Mouse (Mus musculus): ENCODE results near the gene Atp5d. TPM values are rescaled to one million over a fixed set of nuclear protein-coding genes. Genes with fewer than 3 reads are reported as not detected.
A peak's percentile ranks its signal among the peaks of the same experiment; 100 is the strongest.

Gene Atp5d
- polyA plus RNA-seq, 1 experiment from 2014 or later, result 498 TPM

GRCm38 (mm10) chr10:80177441-80178279 lies 39.2 kb downstream of the Atp5d start:
- Histone ChIP-seq H3K4me3 (peak overlapping the region; percentile 5; the same call in 1 of the 2 replicates), H3K27me3 (ENCODE audit: poor library complexity, severe bottlenecking) (peaks cover 22% of the 10 kb centered on the region), H3K36me3 (replicated peaks) (peaks cover 22% of the 10 kb centered on the region), H3K9me3 (no peaks in the 10 kb centered on the region), H3K4me1 (peaks cover 75% of the 10 kb centered on the region), H3K27ac (peak overlapping the region; percentile 54)
- WGBS, result 79% methylated on average over 7 of the region's 7 CpGs
- no peak for DNase-seq (ENCODE audit: extremely low spot score, low spot score)

- Histone ChIP-seq H3K9me3 (no peaks in the 10 kb centered on the region), H3K27me3 (ENCODE audit: poor library complexity, severe bottlenecking) (peaks cover 31% of the 10 kb centered on the region), H3K4me3 (peak within 1 kb of the TSS; percentile 92), H3K4me1 (peaks cover 67% of the 10 kb centered on the region), H3K36me3 (replicated peaks) (peaks cover 36% of the 10 kb centered on the region), H3K27ac (peak within 1 kb of the TSS; percentile 90)
- 5% methylated on average over 99 of the region's 106 CpGs for WGBS
- DNase-seq (ENCODE audit: extremely low spot score, low spot score), result peak; percentile 66
Observed at GRCm38 (mm10) chr10:80179068-80180051, 40.9 kb downstream of the Atp5d start, which contains the start of gene Efna2. Gene Efna2, plus strand, starts transcription at chr10:80179482.

- WGBS, result 53% methylated on average over 6 of the region's 6 CpGs
- H3K4me3 ChIP-seq, result peak overlapping the region; percentile 92
- H3K27ac ChIP-seq, result peak overlapping the region; percentile 90
- no peaks in the 10 kb centered on the region for H3K9me3 ChIP-seq
- H3K36me3 ChIP-seq (replicated peaks), result peaks cover 37% of the 10 kb centered on the region
- DNase-seq (ENCODE audit: extremely low spot score, low spot score), result no peak
- H3K4me1 ChIP-seq, result peaks cover 67% of the 10 kb centered on the region
- H3K27me3 ChIP-seq (ENCODE audit: poor library complexity, severe bottlenecking), result peaks cover 38% of the 10 kb centered on the region
Observed at GRCm38 (mm10) chr10:80180288-80180687, 41.9 kb downstream of the Atp5d start.

- H3K27ac ChIP-seq, result peak overlapping the region; percentile 90
- H3K4me1 ChIP-seq, result peaks cover 67% of the 10 kb centered on the region
- peaks cover 40% of the 10 kb centered on the region for H3K36me3 ChIP-seq (replicated peaks)
- peaks cover 43% of the 10 kb centered on the region for H3K27me3 ChIP-seq (ENCODE audit: poor library complexity, severe bottlenecking)
- H3K4me3 ChIP-seq, result peak overlapping the region; percentile 92
- H3K9me3 ChIP-seq, result no peaks in the 10 kb centered on the region
- DNase-seq (ENCODE audit: extremely low spot score, low spot score), result no peak
- 66% methylated on average over 5 of the region's 5 CpGs for WGBS
Observed at GRCm38 (mm10) chr10:80180823-80181222, 42.4 kb downstream of the Atp5d start.

GRCm38 (mm10) chr10:80182547-80182946 lies 44.1 kb downstream of the Atp5d start:
- peaks cover 56% of the 10 kb centered on the region for H3K27me3 ChIP-seq (ENCODE audit: poor library complexity, severe bottlenecking)

GRCm38 (mm10) chr10:80186649-80187048 lies 48.2 kb downstream of the Atp5d start:
- Histone ChIP-seq H3K27ac (no peak overlapping the region), H3K9me3 (no peaks in the 10 kb centered on the region), H3K4me3 (0 out of 2 replicates have a peak overlapping the region, but pooled peaks have one; percentile 2), H3K36me3 (replicated peaks) (peaks cover 70% of the 10 kb centered on the region), H3K27me3 (ENCODE audit: poor library complexity, severe bottlenecking) (peaks cover 82% of the 10 kb centered on the region), H3K4me1 (peaks cover 57% of the 10 kb centered on the region)
- DNase-seq (ENCODE audit: extremely low spot score, low spot score), result no peak
- WGBS, result 37% methylated on average over 27 of the region's 27 CpGs

More at GRCm38 (mm10) chr10:80182547-80182946, 44.1 kb downstream of the Atp5d start:
- no peaks in the 10 kb centered on the region for H3K9me3 ChIP-seq
- WGBS, result 95% methylated on average over 7 of the region's 7 CpGs
- DNase-seq (ENCODE audit: extremely low spot score, low spot score), result no peak
- peaks cover 59% of the 10 kb centered on the region for H3K4me1 ChIP-seq
- peak overlapping the region; percentile 92; the same call in 1 of the 2 replicates for H3K4me3 ChIP-seq
- peaks cover 54% of the 10 kb centered on the region for H3K36me3 ChIP-seq (replicated peaks)
- H3K27ac ChIP-seq, result no peak overlapping the region

GRCm38 (mm10) chr10:80187739-80188138 lies 49.3 kb downstream of the Atp5d start:
- H3K27me3 ChIP-seq (ENCODE audit: poor library complexity, severe bottlenecking), result peaks cover 89% of the 10 kb centered on the region
- no peaks in the 10 kb centered on the region for H3K9me3 ChIP-seq
- no peak overlapping the region for H3K4me3 ChIP-seq
- WGBS, result 89% methylated on average over 10 of the region's 10 CpGs
- peaks cover 59% of the 10 kb centered on the region for H3K36me3 ChIP-seq (replicated peaks)
- no peak overlapping the region for H3K27ac ChIP-seq
- H3K4me1 ChIP-seq, result peaks cover 60% of the 10 kb centered on the region
- DNase-seq (ENCODE audit: extremely low spot score, low spot score), result no peak

GRCm38 (mm10) chr10:80188453-80189024 lies 50.1 kb downstream of the Atp5d start:
- Histone ChIP-seq H3K27me3 (ENCODE audit: poor library complexity, severe bottlenecking) (peaks cover 96% of the 10 kb centered on the region), H3K36me3 (replicated peaks) (peaks cover 51% of the 10 kb centered on the region), H3K9me3 (no peaks in the 10 kb centered on the region), H3K4me1 (peaks cover 68% of the 10 kb centered on the region), H3K4me3 (no peak overlapping the region), H3K27ac (no peak overlapping the region)
- no peak for DNase-seq (ENCODE audit: extremely low spot score, low spot score)
- WGBS, result 60% methylated on average over 15 of the region's 15 CpGs

- H3K4me3 ChIP-seq, result peak overlapping the region; percentile 57
- peaks cover 95% of the 10 kb centered on the region for H3K27me3 ChIP-seq (ENCODE audit: poor library complexity, severe bottlenecking)
- DNase-seq (ENCODE audit: extremely low spot score, low spot score), result no peak
- peaks cover 38% of the 10 kb centered on the region for H3K36me3 ChIP-seq (replicated peaks)
- WGBS, result 3% methylated on average over 21 of the region's 21 CpGs
- H3K4me1 ChIP-seq, result peaks cover 81% of the 10 kb centered on the region
- H3K9me3 ChIP-seq, result no peaks in the 10 kb centered on the region
- H3K27ac ChIP-seq, result peak overlapping the region; percentile 89
Observed at GRCm38 (mm10) chr10:80189999-80190398, 51.6 kb downstream of the Atp5d start.

- Histone ChIP-seq H3K9me3 (no peaks in the 10 kb centered on the region), H3K36me3 (replicated peaks) (peaks cover 37% of the 10 kb centered on the region), H3K27ac (peak overlapping the region; percentile 89), H3K4me1 (peaks cover 78% of the 10 kb centered on the region), H3K27me3 (ENCODE audit: poor library complexity, severe bottlenecking) (peaks cover 91% of the 10 kb centered on the region), H3K4me3 (peak overlapping the region; percentile 57)
- WGBS, result under 1% methylated on average over 48 of the region's 48 CpGs
- DNase-seq (ENCODE audit: extremely low spot score, low spot score), result peak; percentile 74
Observed at GRCm38 (mm10) chr10:80190491-80191051, 52.1 kb downstream of the Atp5d start.

GRCm38 (mm10) chr10:80193976-80194375 lies 55.5 kb downstream of the Atp5d start:
- peaks cover 3% of the 10 kb centered on the region for H3K36me3 ChIP-seq (replicated peaks)
- DNase-seq (ENCODE audit: extremely low spot score, low spot score), result no peak
- peak overlapping the region; percentile 86 for H3K27ac ChIP-seq
- H3K27me3 ChIP-seq (ENCODE audit: poor library complexity, severe bottlenecking), result peaks cover 88% of the 10 kb centered on the region
- peak overlapping the region; percentile 24; the same call in 1 of the 2 replicates for H3K4me3 ChIP-seq
- 67% methylated on average over 6 of the region's 6 CpGs for WGBS
- no peaks in the 10 kb centered on the region for H3K9me3 ChIP-seq
- peaks cover 78% of the 10 kb centered on the region for H3K4me1 ChIP-seq

GRCm38 (mm10) chr10:80194441-80194840 lies 56.0 kb downstream of the Atp5d start:
- no peaks in the 10 kb centered on the region for H3K36me3 ChIP-seq (replicated peaks)
- WGBS, result 22% methylated on average over 8 of the region's 8 CpGs
- H3K27me3 ChIP-seq (ENCODE audit: poor library complexity, severe bottlenecking), result peaks cover 83% of the 10 kb centered on the region
- no peaks in the 10 kb centered on the region for H3K9me3 ChIP-seq
- peak overlapping the region; percentile 86 for H3K27ac ChIP-seq
- H3K4me1 ChIP-seq, result peaks cover 75% of the 10 kb centered on the region
- H3K4me3 ChIP-seq, result peak overlapping the region; percentile 24; the same call in 1 of the 2 replicates
- no peak for DNase-seq (ENCODE audit: extremely low spot score, low spot score)

All from forebrain, embryonic 10.5 days (tissue).